Mouse (Mus musculus) ES-Bruce4 (cell line): Measurements from ENCODE around the gene Rps6kb1. TPM values are rescaled to one million over a fixed set of nuclear protein-coding genes. Genes with fewer than 3 reads are reported as not detected.

Experiments used
- H3K27ac ChIP-seq: 2 replicates; pipeline ENCODE4 v1.5.1; 2012; ENCODE audit warnings: low read length, inconsistent platforms; ENCODE audit not compliant: insufficient read depth
- H3K27me3 ChIP-seq: 2 replicates; pipeline ENCODE4 v1.6.1; 2012; ENCODE audit warnings: mild to moderate bottlenecking, low read length, inconsistent platforms; ENCODE audit not compliant: control insufficient read depth, poor library complexity, insufficient read depth, severe bottlenecking
- H3K36me3 ChIP-seq: 2 replicates; pipeline ENCODE4 v1.6.1; 2012; ENCODE audit warnings: inconsistent platforms, mild to moderate bottlenecking, low read length, moderate library complexity; ENCODE audit not compliant: control insufficient read depth, poor library complexity, insufficient read depth, severe bottlenecking
- H3K4me1 ChIP-seq: one replicate; pipeline ENCODE4 v1.8.1; 2011; ENCODE audit warnings: low read length; ENCODE audit not compliant: control insufficient read depth, insufficient read depth
- H3K4me3 ChIP-seq: 2 replicates; pipeline ENCODE4 v1.5.1; 2011; ENCODE audit warnings: low read depth, mild to moderate bottlenecking, low read length
- H3K9ac ChIP-seq: 2 replicates; pipeline ENCODE4 v1.6.1; 2012; ENCODE audit warnings: low read depth, mild to moderate bottlenecking, inconsistent platforms; ENCODE audit not compliant: poor library complexity, severe bottlenecking
- H3K9me3 ChIP-seq: replicated peaks from 2 replicates; pipeline ENCODE4 v1.6.1; 2012; ENCODE audit warnings: mild to moderate bottlenecking, low read length, inconsistent platforms; ENCODE audit not compliant: control insufficient read depth, poor library complexity, insufficient read depth, severe bottlenecking
- CTCF ChIP-seq: IDR thresholded peaks from one replicate; pipeline ENCODE4 v1.8.1; 2011; ENCODE audit warnings: low read depth, low read length
- EP300 ChIP-seq: IDR thresholded peaks from 2 replicates; pipeline ENCODE4 v1.6.1; 2011; ENCODE audit warnings: low read depth, low read length; ENCODE audit not compliant: insufficient read depth
- POLR2A ChIP-seq: IDR thresholded peaks from one replicate; pipeline ENCODE4 v1.8.1; 2011; ENCODE audit warnings: low read length; ENCODE audit not compliant: insufficient read depth
- polyA plus RNA-seq: library from polyadenylated mRNA; stranded (reverse); fragments of >200 nt; gene quantifications from 2 replicates; pipeline ENCODE4 v1.2.4, GENCODE M21; 2011; ENCODE audit warnings: low read depth; ENCODE audit not compliant: missing spikeins, insufficient read depth, insufficient read length

The Rps6kb1 gene
- polyA plus RNA-seq, 1 experiment: 82.2 TPM

GRCm38 (mm10) chr11:86527528-86527927 lies 17.1 kb downstream of the Rps6kb1 start:
- H3K4me1 ChIP-seq: no peaks in the 10 kb centered on the region
- no peaks in the 10 kb centered on the region for H3K9me3 ChIP-seq
- no peak overlapping the region for H3K9ac ChIP-seq
- no peaks in the 10 kb centered on the region for H3K27me3 ChIP-seq
- peaks cover 47% of the 10 kb centered on the region for H3K36me3 ChIP-seq
- H3K4me3 ChIP-seq: no peak overlapping the region
- no peak for TF ChIP-seq EP300
- no peak for TF ChIP-seq POLR2A
- TF ChIP-seq CTCF: no peak
- no peak overlapping the region for H3K27ac ChIP-seq

GRCm38 (mm10) chr11:86519751-86520150 lies 24.9 kb downstream of the Rps6kb1 start:
- peaks cover 61% of the 10 kb centered on the region for H3K36me3 ChIP-seq
- H3K9me3 ChIP-seq: no peaks in the 10 kb centered on the region
- no peaks in the 10 kb centered on the region for H3K4me1 ChIP-seq
- TF ChIP-seq EP300 (no peak), CTCF (no peak), POLR2A (no peak)
- no peaks in the 10 kb centered on the region for H3K27me3 ChIP-seq
- H3K4me3 ChIP-seq: no peak overlapping the region
- H3K9ac ChIP-seq: no peak overlapping the region
- no peak overlapping the region for H3K27ac ChIP-seq

GRCm38 (mm10) chr11:86517229-86517628 lies 27.4 kb downstream of the Rps6kb1 start:
- no peaks in the 10 kb centered on the region for H3K4me1 ChIP-seq

GRCm38 (mm10) chr11:86516620-86517019 lies 28.0 kb downstream of the Rps6kb1 start:
- Histone ChIP-seq H3K27me3 (no peaks in the 10 kb centered on the region), H3K9me3 (no peaks in the 10 kb centered on the region), H3K36me3 (peaks cover 52% of the 10 kb centered on the region), H3K4me3 (no peak overlapping the region), H3K4me1 (no peaks in the 10 kb centered on the region), H3K27ac (no peak overlapping the region), H3K9ac (no peak overlapping the region)
- TF ChIP-seq POLR2A (no peak), CTCF (no peak), EP300 (no peak)

More at GRCm38 (mm10) chr11:86517229-86517628, 27.4 kb downstream of the Rps6kb1 start:
- Histone ChIP-seq H3K36me3 (peaks cover 53% of the 10 kb centered on the region), H3K27me3 (no peaks in the 10 kb centered on the region), H3K9me3 (no peaks in the 10 kb centered on the region), H3K9ac (no peak overlapping the region), H3K27ac (no peak overlapping the region), H3K4me3 (no peak overlapping the region)
- TF ChIP-seq CTCF: no peak
- no peak for TF ChIP-seq POLR2A
- no peak for TF ChIP-seq EP300

GRCm38 (mm10) chr11:86507991-86508390 lies 36.6 kb downstream of the Rps6kb1 start:
- H3K4me3 ChIP-seq: no peak overlapping the region
- H3K36me3 ChIP-seq: peaks cover 53% of the 10 kb centered on the region
- H3K9ac ChIP-seq: no peak overlapping the region
- no peaks in the 10 kb centered on the region for H3K27me3 ChIP-seq
- no peaks in the 10 kb centered on the region for H3K4me1 ChIP-seq
- H3K9me3 ChIP-seq: no peaks in the 10 kb centered on the region
- TF ChIP-seq CTCF (no peak), POLR2A (no peak), EP300 (no peak)
- H3K27ac ChIP-seq: peak overlapping the region; percentile 80

- TF ChIP-seq EP300 (no peak), POLR2A (no peak), CTCF (no peak)
- H3K36me3 ChIP-seq: peaks cover 52% of the 10 kb centered on the region
- H3K4me3 ChIP-seq: no peak overlapping the region
These were observed 37.3 kb downstream of the Rps6kb1 start for GRCm38 (mm10) chr11:86507334-86507733.

More at GRCm38 (mm10) chr11:86507334-86507733, 37.3 kb downstream of the Rps6kb1 start:
- Histone ChIP-seq H3K27ac (peak overlapping the region; percentile 83), H3K27me3 (no peaks in the 10 kb centered on the region), H3K9ac (no peak overlapping the region), H3K4me1 (no peaks in the 10 kb centered on the region), H3K9me3 (no peaks in the 10 kb centered on the region)
